Mouse (Mus musculus) C2C12 (cell line): ENCODE data around the gene Abhd2.

Experiments
- CEBPB ChIP-seq: IDR thresholded peaks from one replicate; pipeline ENCODE4 v1.6.1; 2011; ENCODE audit warnings: low read depth, mild to moderate bottlenecking, control low read depth, moderate library complexity
- CTCF ChIP-seq: IDR thresholded peaks from one replicate; pipeline ENCODE4 v1.5.1; 2011; ENCODE audit not compliant: control insufficient read depth, insufficient read depth, insufficient read length
- FOSL1 ChIP-seq: IDR thresholded peaks from one replicate; pipeline ENCODE4 v1.8.0; 2011; ENCODE audit warnings: mild to moderate bottlenecking, low read length; ENCODE audit not compliant: poor library complexity, insufficient read depth, severe bottlenecking
- MAX ChIP-seq: IDR thresholded peaks from one replicate; pipeline ENCODE4 v1.6.1; 2011; ENCODE audit warnings: mild to moderate bottlenecking, control low read depth
- MYOD1 ChIP-seq: IDR thresholded peaks from one replicate; pipeline ENCODE4 v1.6.1; 2011; ENCODE audit warnings: low read depth; ENCODE audit not compliant: control insufficient read depth, insufficient read length
- MYOG ChIP-seq: IDR thresholded peaks from one replicate; pipeline ENCODE4 v1.6.1; 2011; ENCODE audit not compliant: control insufficient read depth, insufficient read length; ENCODE audit errors: extremely low read depth
- USF1 ChIP-seq: IDR thresholded peaks from one replicate; pipeline ENCODE4 v1.6.1; 2011; ENCODE audit warnings: low read depth, mild to moderate bottlenecking, control low read depth, moderate library complexity

DNA sequence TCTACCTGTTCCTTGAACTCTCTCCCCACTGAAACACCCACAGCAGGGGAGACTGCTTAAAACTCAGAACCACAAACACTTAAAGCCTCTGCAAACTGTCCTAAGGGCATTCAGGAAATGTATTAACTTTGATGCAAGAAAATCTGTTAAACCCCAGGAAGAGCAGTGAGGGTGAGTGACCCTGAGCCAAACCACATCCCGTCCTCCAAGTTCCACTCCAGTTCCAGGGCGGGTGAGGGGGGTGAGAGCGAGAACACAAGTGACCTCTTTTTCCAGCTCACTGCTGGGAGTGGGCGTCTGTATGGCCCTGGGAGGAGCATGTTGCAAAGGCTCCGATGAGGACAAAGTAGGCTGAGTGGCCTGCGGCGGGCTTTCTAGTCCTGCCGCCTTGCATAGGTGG lies 10.5 kb upstream of the Abhd2 start:
- TF ChIP-seq MAX (no peak), CTCF (no peak), MYOD1 (no peak), USF1 (no peak), MYOG (no peak), CEBPB (no peak), FOSL1 (no peak)
